Mouse (Mus musculus): ENCODE data around the gene Tns3. TPM values are rescaled to one million over a fixed set of nuclear protein-coding genes. Genes with fewer than 3 reads are reported as not detected.

Gene Tns3
- polyA plus RNA-seq, 1 experiment = 33.9 TPM

DNA sequence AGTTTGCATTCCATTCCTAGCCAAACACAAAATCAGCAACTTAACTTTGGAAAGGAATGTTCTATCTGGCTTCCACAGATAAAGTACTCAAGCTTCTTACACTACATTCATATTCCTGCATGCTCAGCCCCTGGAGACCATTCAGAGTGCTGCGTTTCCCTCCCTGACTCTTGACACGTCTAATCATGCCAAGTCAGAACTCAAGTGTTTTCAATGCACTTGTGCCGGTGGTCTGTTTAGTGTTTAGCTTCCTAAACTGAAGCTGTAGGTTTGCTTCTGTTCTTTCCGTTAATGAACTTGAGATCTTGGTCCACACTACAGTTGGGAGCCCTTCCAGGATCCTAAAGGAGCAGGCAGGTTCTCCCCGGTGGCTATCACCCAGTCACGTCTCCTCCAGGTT is 163.5 kb downstream of the Tns3 start:
- Histone ChIP-seq H3K4me1 (replicated peaks; ENCODE audit: control insufficient read depth, insufficient read depth, low read length) (no peaks in the 10 kb centered on the region; the same call in 1 of the 2 replicates), H3K4me3 (ENCODE audit: control insufficient read depth, insufficient read depth, low read length) (no peak overlapping the region), H3K36me3 (ENCODE audit: control insufficient read depth, insufficient read depth, low read length) (no peaks in the 10 kb centered on the region), H3K27ac (ENCODE audit: control insufficient read depth, insufficient read depth, low read length) (no peak overlapping the region), H3K27me3 (ENCODE audit: control insufficient read depth, insufficient read depth, low read length) (no peaks in the 10 kb centered on the region)
- WGBS = 95% methylated on average over 6 of the region's 6 CpGs
- no peak for DNase-seq
- TF ChIP-seq CTCF (IDR thresholded peaks at IDR 0.05; ENCODE audit: borderline replicate concordance, control insufficient read depth, extremely low read depth, insufficient read depth, low read length, poor library complexity) (no peak), POLR2A (IDR thresholded peaks at IDR 0.05; ENCODE audit: control insufficient read depth, extremely low read depth, insufficient read depth, low read length, poor library complexity) (no peak)

DNA sequence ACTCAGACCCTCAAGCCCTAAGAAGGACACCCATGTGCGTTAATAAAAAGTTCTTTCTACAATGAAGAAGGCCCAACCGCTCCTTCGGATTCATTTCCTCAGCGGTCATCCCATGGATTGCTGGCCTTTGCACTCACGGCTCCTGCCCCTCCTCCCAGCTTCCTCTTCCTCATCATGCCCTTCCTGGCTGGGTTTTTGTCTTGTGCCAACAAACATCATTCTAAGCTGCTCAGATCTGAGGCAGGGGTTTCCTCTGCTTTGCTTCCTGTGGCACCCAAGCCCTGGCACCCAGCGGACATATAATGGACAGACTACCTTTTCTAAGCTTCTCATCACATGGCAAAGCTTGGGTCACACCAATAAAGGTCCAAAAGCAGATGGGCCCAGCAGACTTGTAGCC is 167.2 kb downstream of the Tns3 start:
- no peaks in the 10 kb centered on the region for H3K27me3 ChIP-seq (ENCODE audit: control insufficient read depth, insufficient read depth, low read length)
- WGBS = 92% methylated on average over 6 of the region's 6 CpGs
- H3K36me3 ChIP-seq (ENCODE audit: control insufficient read depth, insufficient read depth, low read length) = 0 out of 2 replicates have a peak, but pooled peaks cover 6% of the 10 kb centered on the region
- no peak overlapping the region for H3K4me3 ChIP-seq (ENCODE audit: control insufficient read depth, insufficient read depth, low read length)
- no peak overlapping the region for H3K27ac ChIP-seq (ENCODE audit: control insufficient read depth, insufficient read depth, low read length)
- H3K4me1 ChIP-seq (replicated peaks; ENCODE audit: control insufficient read depth, insufficient read depth, low read length) = no peaks in the 10 kb centered on the region; the same call in 1 of the 2 replicates
- TF ChIP-seq CTCF (IDR thresholded peaks at IDR 0.05; ENCODE audit: borderline replicate concordance, control insufficient read depth, extremely low read depth, insufficient read depth, low read length, poor library complexity) = no peak
- no peak for TF ChIP-seq POLR2A (IDR thresholded peaks at IDR 0.05; ENCODE audit: control insufficient read depth, extremely low read depth, insufficient read depth, low read length, poor library complexity)
- no peak for DNase-seq

DNA sequence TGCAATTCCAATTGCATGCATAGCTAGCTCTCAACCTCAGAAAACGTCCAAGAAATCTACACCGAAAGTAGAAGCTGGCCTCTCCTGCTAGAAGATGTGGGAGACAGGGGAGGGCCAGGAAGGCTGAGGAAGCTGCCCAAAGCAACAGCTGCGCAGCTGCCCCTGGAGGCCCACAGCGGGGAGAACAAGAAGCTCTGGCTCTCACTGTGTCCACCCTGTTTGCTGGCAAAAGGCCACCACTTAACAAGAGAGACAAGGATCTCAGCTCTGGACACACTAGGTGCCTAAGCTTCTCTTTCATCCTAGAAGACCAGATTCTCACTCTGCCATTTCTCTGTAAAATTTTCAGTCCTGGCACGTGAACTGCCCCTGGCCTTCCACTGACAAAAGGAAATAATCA is 167.6 kb downstream of the Tns3 start:
- Histone ChIP-seq H3K27me3 (ENCODE audit: control insufficient read depth, insufficient read depth, low read length) (no peaks in the 10 kb centered on the region), H3K36me3 (ENCODE audit: control insufficient read depth, insufficient read depth, low read length) (0 out of 2 replicates have a peak, but pooled peaks cover 6% of the 10 kb centered on the region), H3K4me3 (ENCODE audit: control insufficient read depth, insufficient read depth, low read length) (no peak overlapping the region), H3K4me1 (replicated peaks; ENCODE audit: control insufficient read depth, insufficient read depth, low read length) (no peaks in the 10 kb centered on the region; the same call in 1 of the 2 replicates), H3K27ac (ENCODE audit: control insufficient read depth, insufficient read depth, low read length) (no peak overlapping the region)
- 91% methylated on average over 5 of the region's 5 CpGs for WGBS
- TF ChIP-seq CTCF (IDR thresholded peaks at IDR 0.05; ENCODE audit: borderline replicate concordance, control insufficient read depth, extremely low read depth, insufficient read depth, low read length, poor library complexity) (no peak), POLR2A (IDR thresholded peaks at IDR 0.05; ENCODE audit: control insufficient read depth, extremely low read depth, insufficient read depth, low read length, poor library complexity) (no peak)
- DNase-seq = no peak

DNA sequence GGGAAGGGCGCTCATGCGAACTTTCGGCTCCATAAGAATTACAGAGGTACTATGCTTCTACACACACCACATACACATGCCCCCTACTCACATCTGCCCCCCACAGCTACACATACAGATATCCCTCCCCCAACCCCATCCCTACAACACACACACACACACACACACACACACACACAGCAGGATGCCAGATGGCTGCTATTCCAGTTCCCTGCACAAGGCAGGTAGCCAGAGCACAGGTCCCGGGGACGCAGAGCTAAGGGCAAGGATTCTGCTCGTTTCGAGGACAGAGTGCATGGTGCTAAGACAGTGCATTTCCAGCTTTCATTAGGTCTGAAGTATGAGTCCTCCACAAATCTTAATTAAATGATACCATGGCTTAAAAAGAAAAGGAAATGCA is 168.5 kb downstream of the Tns3 start:
- Histone ChIP-seq H3K4me3 (ENCODE audit: control insufficient read depth, insufficient read depth, low read length) (no peak overlapping the region), H3K27ac (ENCODE audit: control insufficient read depth, insufficient read depth, low read length) (no peak overlapping the region)

DNA sequence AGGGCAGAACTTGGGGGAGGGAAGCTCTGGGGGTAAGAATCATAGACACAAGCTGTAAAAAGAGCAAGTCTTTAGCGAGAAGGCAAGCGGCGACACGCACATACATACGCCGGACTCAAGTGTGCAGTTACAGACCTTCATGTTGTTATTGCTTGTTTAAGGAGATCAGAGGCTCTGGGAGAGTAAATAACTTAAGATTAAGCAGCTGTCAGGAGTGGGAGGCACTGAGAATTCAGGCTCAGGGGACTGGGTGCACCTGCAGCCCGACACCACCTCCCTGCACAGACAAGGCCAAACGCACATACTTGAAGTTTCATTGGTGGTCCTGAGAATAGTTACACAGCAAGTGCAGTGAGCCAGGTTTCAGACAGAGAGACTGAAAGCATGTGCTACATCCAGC is 169.3 kb downstream of the Tns3 start:
- H3K4me1 ChIP-seq (replicated peaks; ENCODE audit: control insufficient read depth, insufficient read depth, low read length) = no peaks in the 10 kb centered on the region; the same call in 1 of the 2 replicates
- 0 out of 2 replicates have a peak, but pooled peaks cover 6% of the 10 kb centered on the region for H3K36me3 ChIP-seq (ENCODE audit: control insufficient read depth, insufficient read depth, low read length)
- H3K27me3 ChIP-seq (ENCODE audit: control insufficient read depth, insufficient read depth, low read length) = no peaks in the 10 kb centered on the region
- no peak overlapping the region for H3K27ac ChIP-seq (ENCODE audit: control insufficient read depth, insufficient read depth, low read length)
- no peak overlapping the region for H3K4me3 ChIP-seq (ENCODE audit: control insufficient read depth, insufficient read depth, low read length)
- 96% methylated on average over 8 of the region's 8 CpGs for WGBS
- DNase-seq = no peak
- TF ChIP-seq CTCF (IDR thresholded peaks at IDR 0.05; ENCODE audit: borderline replicate concordance, control insufficient read depth, extremely low read depth, insufficient read depth, low read length, poor library complexity) = no peak
- TF ChIP-seq POLR2A (IDR thresholded peaks at IDR 0.05; ENCODE audit: control insufficient read depth, extremely low read depth, insufficient read depth, low read length, poor library complexity) = no peak

More for the DNA sequence above, 168.5 kb downstream of the Tns3 start:
- Histone ChIP-seq H3K4me1 (replicated peaks; ENCODE audit: control insufficient read depth, insufficient read depth, low read length) (no peaks in the 10 kb centered on the region; the same call in 1 of the 2 replicates), H3K36me3 (ENCODE audit: control insufficient read depth, insufficient read depth, low read length) (0 out of 2 replicates have a peak, but pooled peaks cover 6% of the 10 kb centered on the region), H3K27me3 (ENCODE audit: control insufficient read depth, insufficient read depth, low read length) (no peaks in the 10 kb centered on the region)
- no peak for DNase-seq
- 95% methylated on average over 7 of the region's 7 CpGs for WGBS
- TF ChIP-seq POLR2A (IDR thresholded peaks at IDR 0.05; ENCODE audit: control insufficient read depth, extremely low read depth, insufficient read depth, low read length, poor library complexity) = no peak
- TF ChIP-seq CTCF (IDR thresholded peaks at IDR 0.05; ENCODE audit: borderline replicate concordance, control insufficient read depth, extremely low read depth, insufficient read depth, low read length, poor library complexity) = no peak

DNA sequence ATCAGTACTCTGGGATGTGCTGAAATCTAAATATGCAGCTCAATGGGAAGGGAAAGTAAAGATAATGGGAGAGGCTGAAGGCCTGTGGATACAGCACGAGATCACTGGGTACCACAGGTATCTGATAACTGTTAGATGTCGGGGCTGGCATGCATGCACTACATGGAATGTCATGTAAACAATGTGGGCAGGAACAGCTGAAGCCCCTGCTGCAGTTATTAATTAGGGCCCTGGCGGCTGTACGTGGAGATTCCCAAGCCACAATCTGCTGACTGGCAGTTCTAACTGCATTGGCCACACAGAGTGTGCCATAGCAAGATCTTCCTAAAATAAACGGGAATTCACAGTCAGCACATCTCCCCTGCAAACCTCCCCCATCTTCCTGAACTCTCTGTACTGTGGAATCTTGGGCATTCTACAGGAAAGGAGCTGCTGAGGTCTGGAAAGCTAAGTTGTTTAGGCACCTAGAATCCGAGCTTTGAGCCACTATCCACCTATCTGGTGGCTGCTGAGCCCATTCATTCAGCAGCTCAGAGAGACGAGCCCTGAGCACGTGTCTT is 170.3 kb downstream of the Tns3 start:
- WGBS = 93% methylated on average over 8 of the region's 8 CpGs
- H3K27ac ChIP-seq (ENCODE audit: control insufficient read depth, insufficient read depth, low read length) = no peak overlapping the region

More for the DNA sequence above, 170.3 kb downstream of the Tns3 start:
- Histone ChIP-seq H3K4me3 (ENCODE audit: control insufficient read depth, insufficient read depth, low read length) (no peak overlapping the region), H3K27me3 (ENCODE audit: control insufficient read depth, insufficient read depth, low read length) (no peaks in the 10 kb centered on the region), H3K4me1 (replicated peaks; ENCODE audit: control insufficient read depth, insufficient read depth, low read length) (no peaks in the 10 kb centered on the region; the same call in 1 of the 2 replicates), H3K36me3 (ENCODE audit: control insufficient read depth, insufficient read depth, low read length) (0 out of 2 replicates have a peak, but pooled peaks cover 6% of the 10 kb centered on the region)
- DNase-seq = no peak
- TF ChIP-seq POLR2A (IDR thresholded peaks at IDR 0.05; ENCODE audit: control insufficient read depth, extremely low read depth, insufficient read depth, low read length, poor library complexity) = no peak
- TF ChIP-seq CTCF (IDR thresholded peaks at IDR 0.05; ENCODE audit: borderline replicate concordance, control insufficient read depth, extremely low read depth, insufficient read depth, low read length, poor library complexity) = no peak

All from thymus, adult 2 months (tissue).